Mouse (Mus musculus): Measurements from ENCODE around the gene Scyl2.
"Not testable (repeated sequence)": the region's sequence is repeated elsewhere in the genome, so short reads cannot be mapped to it uniquely, and the experiment has no call there.

The Scyl2 gene

GRCm38 (mm10) chr10:89686139-89686808, at the start of gene Scyl2:
Gene Scyl2 (minus strand): TSS chr10:89686285.
- peak; percentile 95 to 96 for DNase-seq

GRCm38 (mm10) chr10:89732001-89732794, 46.1 kb upstream of the Scyl2 start, which contains the start of gene Actr6:
Gene Actr6 (minus strand): TSS chr10:89732295.
- DNase-seq, result peak; percentile 93 to 96

GRCm38 (mm10) chr10:89731341-89731740, 45.3 kb upstream of the Scyl2 start:
- no peak for DNase-seq

DNA sequence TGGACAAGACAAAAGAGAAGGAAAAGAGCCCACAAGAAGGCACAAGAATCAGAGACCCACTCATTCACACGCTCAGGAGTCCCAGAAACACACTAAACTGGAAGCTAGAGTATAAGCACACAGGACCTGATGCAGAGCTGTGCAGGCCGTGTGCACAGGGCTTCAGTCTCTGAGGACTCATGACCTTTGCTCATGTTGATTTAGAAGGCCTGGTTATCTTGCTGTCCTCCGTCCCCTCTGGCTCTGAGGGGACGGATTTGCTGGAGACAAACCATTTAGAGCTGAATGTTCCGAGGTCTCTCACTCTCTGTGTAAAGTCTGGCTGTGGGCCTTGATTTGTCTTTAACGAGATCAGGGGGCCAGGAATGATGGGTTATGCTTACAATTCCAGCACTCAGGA, 44.3 kb upstream of the Scyl2 start:
- DNase-seq, result no peak

DNA sequence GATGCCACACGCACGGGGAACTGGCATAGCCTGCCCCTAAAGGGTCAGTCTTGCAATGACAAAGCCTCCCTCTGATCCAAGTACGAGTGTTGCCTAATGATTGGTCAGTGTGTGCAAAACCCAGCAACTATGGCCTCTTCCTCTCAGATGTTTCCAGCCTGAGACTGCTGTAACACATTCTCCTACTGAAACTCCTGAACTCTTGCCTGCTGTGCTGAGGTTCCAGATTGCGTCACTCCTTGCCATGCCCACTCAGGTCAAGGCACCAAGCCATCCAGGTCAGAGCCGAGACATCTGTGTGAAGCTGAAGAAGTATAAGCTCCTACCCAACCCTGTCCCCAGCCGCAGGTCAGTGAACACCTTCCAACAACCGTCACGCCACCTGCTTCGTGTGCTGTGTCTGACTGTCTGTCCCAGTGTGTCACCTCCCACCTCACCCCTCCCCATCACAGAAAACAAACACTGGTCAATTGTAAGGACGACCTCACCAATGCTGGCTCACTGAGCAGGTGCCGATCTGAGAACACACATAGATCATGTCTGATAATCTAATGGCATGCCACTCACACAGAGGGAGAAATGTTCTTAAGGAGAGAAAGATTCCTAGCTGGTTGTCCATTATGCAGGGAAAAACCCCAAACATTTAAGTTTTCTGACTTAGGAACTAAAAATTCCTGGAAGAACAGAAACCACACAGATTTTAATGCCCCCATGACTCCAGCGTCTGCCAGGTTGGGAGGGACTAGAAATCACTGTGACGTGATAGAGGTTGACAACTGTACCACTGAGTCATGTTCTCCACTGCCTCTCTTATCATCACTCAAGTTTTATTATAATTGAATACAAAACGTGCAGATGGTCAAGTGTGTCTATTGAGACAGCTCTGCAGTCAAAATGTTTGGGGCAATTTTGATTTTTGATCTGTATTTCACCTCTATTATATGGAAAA, 36.4 kb upstream of the Scyl2 start:
- peak; percentile 58 to 69 for DNase-seq

- DNase-seq, result peak; percentile 83 to 85
These were observed 34.7 kb upstream of the Scyl2 start for GRCm38 (mm10) chr10:89720796-89721195.

DNA sequence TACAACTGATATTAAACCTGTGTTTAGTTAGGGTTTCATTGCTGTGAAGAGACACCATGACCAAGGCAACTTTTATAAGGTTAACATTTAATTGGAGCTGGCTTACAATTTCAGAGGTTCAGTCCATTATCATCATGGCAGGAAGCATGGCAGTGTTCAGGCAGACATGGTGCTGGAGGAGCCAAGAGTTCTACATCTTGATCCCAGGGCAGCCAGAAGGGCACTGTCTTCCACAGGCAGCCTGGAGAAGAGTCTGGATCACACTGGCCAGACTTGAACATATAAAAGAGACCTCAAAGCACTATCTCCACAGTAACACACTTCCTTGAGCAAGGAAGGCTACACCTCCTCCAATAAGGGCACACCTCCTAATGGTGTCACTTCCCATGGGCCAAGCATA, 34.2 kb upstream of the Scyl2 start:
- DNase-seq, result peak in 1 of 2 experiments; percentile 25

- no peak for DNase-seq
These were observed 28.8 kb upstream of the Scyl2 start for GRCm38 (mm10) chr10:89714910-89715309.

DNA sequence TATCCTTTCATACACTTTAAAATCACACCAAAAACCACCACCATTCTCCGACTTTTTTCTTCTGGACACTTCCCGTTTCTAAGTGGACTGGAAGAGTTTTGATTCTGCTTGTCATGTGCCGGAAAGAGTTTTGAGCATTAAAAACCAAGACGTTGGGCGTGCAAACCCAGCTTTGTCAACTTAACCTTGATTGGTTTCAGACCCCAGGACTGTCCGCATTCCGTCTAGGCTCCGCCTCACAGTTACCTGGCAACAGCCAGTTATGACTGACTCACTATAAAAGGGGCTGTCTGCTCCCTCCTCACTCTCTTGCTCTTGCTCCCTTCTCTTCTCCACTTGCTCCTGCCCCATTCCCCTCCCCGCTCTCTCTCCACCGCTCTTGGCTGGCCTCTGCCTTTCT, 22.6 kb upstream of the Scyl2 start:
- no peak for DNase-seq

GRCm38 (mm10) chr10:89707397-89707796, 21.3 kb upstream of the Scyl2 start:
- DNase-seq, result no peak

GRCm38 (mm10) chr10:89703042-89703441, 17.0 kb upstream of the Scyl2 start:
- no peak for DNase-seq

DNA sequence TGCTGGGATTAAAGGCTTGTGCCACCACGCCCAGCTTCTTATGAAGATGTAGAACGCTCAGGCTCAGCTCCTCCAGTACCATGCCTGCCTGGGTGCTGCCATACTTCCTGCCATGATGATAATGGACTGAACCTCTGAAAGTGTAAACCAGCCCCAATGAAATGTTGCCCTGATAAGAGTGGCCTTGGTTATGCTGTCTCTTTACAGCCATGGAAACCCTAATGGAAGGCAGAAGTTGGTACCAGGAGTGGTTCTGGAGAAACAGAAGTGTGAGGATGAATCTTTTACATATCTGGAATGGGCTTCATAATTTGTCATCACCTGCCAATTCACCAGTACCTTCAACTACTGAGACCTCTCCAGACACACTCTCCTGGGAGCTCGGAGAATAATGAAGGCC, 11.9 kb upstream of the Scyl2 start:
- DNase-seq, result no peak

DNA sequence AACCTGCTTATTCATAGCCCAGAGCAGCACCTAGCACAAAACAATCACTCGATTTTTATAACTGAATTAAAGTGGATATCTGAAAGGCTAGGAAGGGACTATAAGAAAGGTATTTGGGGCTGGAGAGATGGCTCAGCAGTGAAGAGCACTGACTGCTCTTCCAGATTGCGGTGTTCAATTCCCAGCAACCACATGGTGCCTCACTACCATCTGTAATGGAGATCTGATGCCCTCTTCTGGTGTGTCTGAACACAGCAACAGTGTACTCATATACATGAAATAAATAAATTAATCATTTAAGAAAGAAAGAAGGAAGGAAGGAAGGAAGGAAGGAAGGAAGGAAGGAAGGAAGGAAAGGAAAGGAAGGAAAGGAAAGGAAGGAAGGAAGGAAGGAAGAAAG, 10.2 kb upstream of the Scyl2 start:
- not testable (repeated sequence) for DNase-seq

- no peak for DNase-seq
These were observed 9.3 kb upstream of the Scyl2 start for GRCm38 (mm10) chr10:89695194-89695911.

GRCm38 (mm10) chr10:89690021-89690420, 3.9 kb upstream of the Scyl2 start:
- no peak for DNase-seq

GRCm38 (mm10) chr10:89687455-89687854, 1.4 kb upstream of the Scyl2 start:
- no peak for DNase-seq

DNA sequence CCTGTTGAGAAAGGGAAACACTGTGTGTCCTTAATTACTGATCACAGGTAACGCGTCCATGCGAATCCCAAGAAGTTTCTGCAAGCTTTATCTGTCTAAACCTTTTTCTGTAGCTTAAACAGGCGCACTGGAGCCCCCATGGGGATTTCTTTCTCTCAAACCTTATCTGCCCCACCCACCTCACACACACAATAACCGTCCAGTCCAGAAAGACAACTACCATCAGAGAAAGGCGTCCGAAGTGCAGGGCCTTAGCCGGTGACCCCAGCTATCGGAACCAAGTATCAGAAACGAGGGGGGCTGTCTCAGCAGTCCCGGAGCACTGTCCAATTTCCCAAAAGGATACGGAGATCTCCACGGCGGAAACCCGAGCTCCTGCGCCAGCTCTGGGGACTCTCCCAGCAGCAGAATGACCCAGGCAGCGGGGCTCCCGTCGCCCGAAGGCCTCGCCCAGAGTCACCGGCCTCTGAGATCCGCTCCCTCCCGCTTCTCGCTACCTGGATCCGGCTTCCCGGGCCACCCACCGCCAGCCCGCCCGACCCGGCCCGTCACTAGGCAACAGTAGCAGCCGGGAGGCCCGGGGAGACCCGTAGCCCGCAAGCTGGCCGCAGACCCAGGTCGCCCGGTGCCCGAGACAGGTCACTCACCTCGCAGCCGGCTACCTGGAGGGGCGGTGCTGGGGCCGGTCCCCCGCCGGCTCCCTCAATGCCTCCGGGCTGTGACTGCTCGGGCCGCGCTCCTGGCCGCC, 520 bp downstream of the Scyl2 start:
- DNase-seq, result peak; percentile 14 to 16

GRCm38 (mm10) chr10:89682961-89683360, 3.1 kb downstream of the Scyl2 start:
- no peak for DNase-seq

DNA sequence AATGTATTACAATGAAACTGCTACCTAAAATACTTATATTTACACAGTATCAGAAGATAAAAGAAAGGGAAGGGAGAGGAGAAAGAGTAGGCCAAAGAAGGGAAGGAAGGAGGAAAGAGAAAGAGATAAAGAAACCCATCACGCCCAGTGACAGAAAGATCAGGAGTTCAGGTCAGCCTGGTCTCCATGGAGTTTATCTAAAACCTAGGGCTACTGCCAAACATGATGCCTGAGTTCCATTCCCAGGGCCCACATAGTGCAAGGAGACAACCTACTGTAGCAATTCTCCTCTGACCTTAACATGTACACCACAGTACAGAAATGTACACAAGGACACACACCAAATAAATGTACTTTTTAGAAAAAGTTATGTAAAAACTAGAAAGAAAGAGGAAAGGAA, 3.9 kb downstream of the Scyl2 start:
- DNase-seq, result no peak

DNA sequence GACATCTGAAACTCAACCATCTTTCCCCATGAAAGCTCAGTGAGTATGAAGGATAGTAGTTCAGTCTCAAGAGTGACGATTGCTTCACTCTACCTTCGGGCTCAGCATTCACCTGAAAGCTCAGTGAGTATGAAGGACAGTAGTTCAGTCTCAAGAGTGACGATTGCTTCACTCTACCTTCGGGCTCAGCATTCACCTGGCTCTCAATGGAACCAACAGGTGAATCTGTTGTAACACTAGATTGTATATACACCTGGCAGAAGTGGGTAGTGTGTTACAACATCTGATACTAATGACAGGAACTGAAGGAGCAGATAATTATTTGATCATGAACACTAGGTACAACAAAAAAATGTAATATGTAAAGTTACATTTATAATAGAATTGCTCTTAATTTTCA, 4.4 kb downstream of the Scyl2 start:
- no peak for DNase-seq

- DNase-seq, result no peak
These were observed 5.6 kb downstream of the Scyl2 start for GRCm38 (mm10) chr10:89680517-89680916.

DNA sequence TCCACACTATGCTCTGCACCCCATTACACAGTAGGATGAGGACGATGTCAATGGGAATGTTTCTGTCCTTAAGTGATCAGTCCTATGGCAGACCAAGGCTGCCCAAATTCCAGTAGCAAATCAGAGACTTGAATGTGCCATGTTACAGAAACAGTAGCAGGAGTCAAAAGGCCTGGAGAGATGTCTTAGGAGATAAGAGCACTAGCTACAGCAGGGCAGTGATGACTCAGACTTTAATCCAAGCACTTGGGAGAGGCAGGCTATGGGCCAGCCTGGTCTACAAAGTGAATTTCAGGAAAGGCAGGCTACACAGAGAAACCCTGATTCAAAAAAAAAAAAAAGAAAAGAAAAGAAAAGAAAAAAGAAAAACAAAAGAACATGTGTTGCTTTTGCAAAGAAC, 6.6 kb downstream of the Scyl2 start:
- no peak for DNase-seq
